Mouse (Mus musculus): ENCODE data around the gene Ick. TPM values are rescaled to one million over a fixed set of nuclear protein-coding genes. Genes with fewer than 3 reads are reported as not detected.
"Not testable (repeated sequence)": the region's sequence is repeated elsewhere in the genome, so short reads cannot be mapped to it uniquely, and the experiment has no call there.

Ick gene
- total RNA-seq (2021), result 10 to 100 TPM; 23.9 to 24.0 TPM

- peak; percentile 87 for DNase-seq
These were observed at the start of gene Ick, which contains the start of gene Fbxo9 for GRCm38 (mm10) chr9:78108796-78109239. Gene Ick, plus strand, starts transcription at chr9:78109192. Gene Fbxo9, minus strand, starts transcription at chr9:78109065.

- no peak for DNase-seq
These were observed 49.4 kb upstream of the Ick start for GRCm38 (mm10) chr9:78059525-78060120.

GRCm38 (mm10) chr9:78062392-78062791, 46.6 kb upstream of the Ick start:
- DNase-seq, result no peak

- no peak for DNase-seq
These were observed 44.9 kb upstream of the Ick start for GRCm38 (mm10) chr9:78064121-78064520.

GRCm38 (mm10) chr9:78070496-78070895, 38.5 kb upstream of the Ick start:
- no peak for DNase-seq

GRCm38 (mm10) chr9:78071626-78072025, 37.4 kb upstream of the Ick start:
- DNase-seq, result no peak

GRCm38 (mm10) chr9:78073291-78073690, 35.7 kb upstream of the Ick start:
- not testable (repeated sequence) for DNase-seq

- no peak for DNase-seq
These were observed 35.2 kb upstream of the Ick start for GRCm38 (mm10) chr9:78073713-78074340.

GRCm38 (mm10) chr9:78075256-78075655, 33.7 kb upstream of the Ick start:
- no peak for DNase-seq

GRCm38 (mm10) chr9:78078240-78078639, 30.8 kb upstream of the Ick start:
- peak; percentile 24 for DNase-seq

- DNase-seq, result no peak
These were observed 27.2 kb upstream of the Ick start for GRCm38 (mm10) chr9:78081835-78082234.

- no peak for DNase-seq
These were observed 24.7 kb upstream of the Ick start for GRCm38 (mm10) chr9:78084341-78084740.

- DNase-seq, result no peak
These were observed 23.2 kb upstream of the Ick start for GRCm38 (mm10) chr9:78085722-78086287.

GRCm38 (mm10) chr9:78087751-78088150, 21.2 kb upstream of the Ick start:
- no peak for DNase-seq

GRCm38 (mm10) chr9:78088521-78088920, 20.5 kb upstream of the Ick start:
- DNase-seq, result peak; percentile 30

- peak; percentile 16 for DNase-seq
These were observed 20.0 kb upstream of the Ick start for GRCm38 (mm10) chr9:78088971-78089370.

- DNase-seq, result no peak
These were observed 19.1 kb upstream of the Ick start for GRCm38 (mm10) chr9:78089906-78090305.

GRCm38 (mm10) chr9:78090596-78090995, 18.4 kb upstream of the Ick start:
- no peak for DNase-seq

- DNase-seq, result no peak
These were observed 13.3 kb upstream of the Ick start for GRCm38 (mm10) chr9:78095686-78096085.

GRCm38 (mm10) chr9:78096376-78096775, 12.6 kb upstream of the Ick start:
- DNase-seq, result no peak

GRCm38 (mm10) chr9:78100956-78101355, 8.0 kb upstream of the Ick start:
- DNase-seq, result no peak

- DNase-seq, result no peak
These were observed 7.6 kb upstream of the Ick start for GRCm38 (mm10) chr9:78101431-78101830.

- no peak for DNase-seq
These were observed 4.9 kb upstream of the Ick start for GRCm38 (mm10) chr9:78103965-78104560.

GRCm38 (mm10) chr9:78104973-78105372, 4.0 kb upstream of the Ick start:
- no peak for DNase-seq
